Mouse (Mus musculus) small intestine, adult 2 months (tissue): ENCODE measurements around the gene Gm42517.

Experiments
- CTCF ChIP-seq: fragments of 200-500 bp; IDR thresholded peaks from 2 replicates; pipeline ENCODE4 v1.5.1; 2012; ENCODE audit warnings: low read depth, mild to moderate bottlenecking, control low read depth, inconsistent platforms, low read length, moderate library complexity, mixed read lengths; ENCODE audit not compliant: insufficient replicate concordance, insufficient read length; ENCODE audit errors: extremely low read depth
- POLR2A ChIP-seq: fragments of 200-500 bp; IDR thresholded peaks from 2 replicates; pipeline ENCODE4 v1.6.1; 2012; ENCODE audit warnings: low read depth, mild to moderate bottlenecking, control low read depth, inconsistent platforms, low read length, moderate library complexity

- TF ChIP-seq CTCF (no peak), POLR2A (no peak)
Measured at GRCm38 (mm10) chr5:108347843-108348242, 19.9 kb downstream of the Gm42517 start.
